Mouse (Mus musculus) heart, embryonic 11.5 days (tissue): ENCODE measurements around the gene Tas2r135. TPM values are rescaled to one million over a fixed set of nuclear protein-coding genes. Genes with fewer than 3 reads are reported as not detected.

ENCODE experiments used
- ATAC-seq: fragments of 200-750 bp; cut with Nextera tagmentation; replicated peaks from 2 replicates; pipeline ENCODE4 v1.8.0; 2017; ENCODE audit warnings: moderate library complexity; ENCODE audit not compliant: insufficient number of reproducible peaks, low FRiP score, low TSS enrichment
- H3K27ac ChIP-seq: fragments of 300-500 bp; sonication (generic); 2 replicates; pipeline ENCODE4 v1.5.1; 2014; ENCODE audit warnings: mild to moderate bottlenecking, low read depth, low read length
- H3K27me3 ChIP-seq: fragments of 300-500 bp; sonication (generic); 2 replicates; pipeline ENCODE4 v1.6.1; 2014; ENCODE audit warnings: mild to moderate bottlenecking, low read length, mixed read lengths; ENCODE audit not compliant: control insufficient read depth, insufficient read depth
- H3K36me3 ChIP-seq: fragments of 300-500 bp; sonication (generic); 2 replicates; pipeline ENCODE4 v1.6.1; 2014; ENCODE audit warnings: mild to moderate bottlenecking, low read length, moderate library complexity, mixed read lengths; ENCODE audit not compliant: control insufficient read depth, insufficient read depth
- H3K4me1 ChIP-seq: fragments of 300-500 bp; sonication (generic); 2 replicates; pipeline ENCODE4 v1.6.1; 2014; ENCODE audit warnings: low read length; ENCODE audit not compliant: control insufficient read depth, insufficient read depth
- H3K4me2 ChIP-seq: fragments of 300-500 bp; sonication (generic); 2 replicates; pipeline ENCODE4 v1.6.1; 2014; ENCODE audit warnings: mild to moderate bottlenecking, moderate library complexity
- H3K4me3 ChIP-seq: fragments of 300-500 bp; sonication (generic); 2 replicates; pipeline ENCODE4 v1.5.1; 2014; ENCODE audit warnings: low read depth, low read length
- H3K9ac ChIP-seq: fragments of 300-500 bp; sonication (generic); 2 replicates; pipeline ENCODE4 v1.6.1; 2014; ENCODE audit warnings: mild to moderate bottlenecking, low read depth, low read length, moderate library complexity
- H3K9me3 ChIP-seq: fragments of 300-500 bp; sonication (generic); replicated peaks from 2 replicates; pipeline ENCODE4 v1.6.1; 2016; ENCODE audit warnings: low read length; ENCODE audit not compliant: control insufficient read depth
- WGBS: fragments of 180-500 bp; shearing (Covaris S2); extraction: QIAGEN DNeasy Blood & Tissue Kit; methylation state at CpG from one replicate; pipeline ENCODE4 v1.1.7; 2014; ENCODE audit not compliant: insufficient replicate concordance; 5-methylcytosine and 5-hydroxymethylcytosine counted together
- polyA plus RNA-seq: library from polyadenylated mRNA; unstranded; fragments of >200 nt; fragmentation: Nextera tagmentation; extraction: Ambion mirVana; gene quantifications from 2 replicates; pipeline ENCODE4 v1.2.1, GENCODE M21; 2014

Tas2r135 gene
- polyA plus RNA-seq, 1 experiment from 2014 or later = not detected

DNA sequence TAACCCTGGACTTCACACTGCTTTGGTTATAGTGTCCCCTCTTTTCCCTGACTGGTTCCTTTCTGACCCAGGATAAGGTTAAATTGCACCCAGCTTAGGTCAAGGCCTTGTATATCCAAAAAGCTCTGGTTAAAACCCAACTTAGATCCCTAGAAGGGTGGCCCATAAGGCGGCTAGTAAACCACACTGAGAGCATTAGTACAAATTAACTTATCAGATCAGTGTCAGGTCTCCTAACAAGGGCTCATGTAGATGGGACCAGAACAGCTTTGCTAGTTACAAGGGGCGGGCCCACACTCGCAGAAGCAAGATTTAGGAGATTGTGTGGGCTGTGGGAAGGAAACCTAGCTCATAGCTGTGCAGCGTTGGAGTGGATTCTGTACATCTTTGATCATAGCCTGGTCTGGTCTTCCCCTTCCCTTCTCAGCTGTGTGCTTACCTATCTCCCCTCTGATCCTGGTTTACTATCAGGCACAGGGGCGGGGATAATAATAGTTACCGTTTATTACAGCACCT lies 28.7 kb upstream of the Tas2r135 start:
- 0 out of 2 replicates have a peak, but pooled peaks cover 2% of the 10 kb centered on the region for H3K27me3 ChIP-seq
- ATAC-seq = no peak
- no peak overlapping the region for H3K4me3 ChIP-seq
- H3K9ac ChIP-seq = no peak overlapping the region
- H3K4me2 ChIP-seq = no peak overlapping the region
- peaks cover 32% of the 10 kb centered on the region for H3K4me1 ChIP-seq
- WGBS = 57% methylated on average over 6 of the region's 6 CpGs
- no peaks in the 10 kb centered on the region for H3K36me3 ChIP-seq
- H3K27ac ChIP-seq = peak overlapping the region; percentile 15; the same call in 1 of the 2 replicates
- no peaks in the 10 kb centered on the region for H3K9me3 ChIP-seq

DNA sequence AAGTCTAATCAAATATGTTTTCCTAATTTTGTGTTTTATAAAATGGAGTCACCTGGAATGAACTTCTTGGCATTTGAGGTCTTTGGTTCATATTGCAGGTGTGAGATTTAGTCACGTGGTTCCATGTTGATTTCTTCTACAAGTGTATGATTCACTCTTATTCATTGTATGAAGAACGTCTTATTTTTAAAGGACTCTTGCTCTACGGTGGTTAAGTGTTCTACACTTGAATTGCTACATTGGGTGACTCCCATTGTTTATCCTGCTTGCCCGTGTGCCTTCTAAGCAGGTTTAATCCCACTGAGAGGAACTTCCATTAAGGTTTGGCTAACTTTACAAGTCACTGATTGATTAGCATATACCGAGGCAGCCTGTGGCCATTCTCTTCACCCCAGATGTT lies 28.0 kb upstream of the Tas2r135 start:
- Histone ChIP-seq H3K4me1 (peaks cover 37% of the 10 kb centered on the region), H3K4me3 (no peak overlapping the region), H3K9ac (no peak overlapping the region), H3K36me3 (no peaks in the 10 kb centered on the region), H3K9me3 (no peaks in the 10 kb centered on the region), H3K4me2 (no peak overlapping the region), H3K27me3 (0 out of 2 replicates have a peak, but pooled peaks cover 2% of the 10 kb centered on the region), H3K27ac (no peak overlapping the region)
- 81% methylated on average over 5 of the region's 5 CpGs for WGBS
- no peak for ATAC-seq

DNA sequence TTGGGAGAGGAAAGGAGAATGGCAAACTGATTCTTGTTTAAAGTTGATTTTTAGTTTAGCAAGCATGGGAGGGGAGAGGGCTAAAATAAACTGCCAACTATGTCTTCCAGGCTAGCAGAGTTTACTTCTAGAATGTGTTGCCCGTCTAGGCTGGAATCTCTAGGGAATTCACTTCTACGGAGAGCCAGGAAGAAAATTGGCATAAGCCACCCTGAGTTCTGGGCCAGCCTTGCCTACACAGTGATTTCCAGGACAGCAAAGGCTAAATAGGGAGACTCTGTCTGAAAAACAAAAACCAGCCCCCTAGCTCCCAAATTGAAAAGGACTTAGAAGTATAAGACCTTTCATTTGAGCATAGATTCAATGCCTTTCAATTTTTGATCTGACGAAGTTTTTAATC lies 25.7 kb upstream of the Tas2r135 start:
- Histone ChIP-seq H3K4me2 (no peak overlapping the region), H3K27me3 (no peaks in the 10 kb centered on the region), H3K4me3 (no peak overlapping the region), H3K9ac (no peak overlapping the region), H3K9me3 (no peaks in the 10 kb centered on the region), H3K27ac (no peak overlapping the region), H3K36me3 (no peaks in the 10 kb centered on the region), H3K4me1 (peaks cover 24% of the 10 kb centered on the region)
- no peak for ATAC-seq
- WGBS = 40% methylated on average over 3 of the region's 3 CpGs

DNA sequence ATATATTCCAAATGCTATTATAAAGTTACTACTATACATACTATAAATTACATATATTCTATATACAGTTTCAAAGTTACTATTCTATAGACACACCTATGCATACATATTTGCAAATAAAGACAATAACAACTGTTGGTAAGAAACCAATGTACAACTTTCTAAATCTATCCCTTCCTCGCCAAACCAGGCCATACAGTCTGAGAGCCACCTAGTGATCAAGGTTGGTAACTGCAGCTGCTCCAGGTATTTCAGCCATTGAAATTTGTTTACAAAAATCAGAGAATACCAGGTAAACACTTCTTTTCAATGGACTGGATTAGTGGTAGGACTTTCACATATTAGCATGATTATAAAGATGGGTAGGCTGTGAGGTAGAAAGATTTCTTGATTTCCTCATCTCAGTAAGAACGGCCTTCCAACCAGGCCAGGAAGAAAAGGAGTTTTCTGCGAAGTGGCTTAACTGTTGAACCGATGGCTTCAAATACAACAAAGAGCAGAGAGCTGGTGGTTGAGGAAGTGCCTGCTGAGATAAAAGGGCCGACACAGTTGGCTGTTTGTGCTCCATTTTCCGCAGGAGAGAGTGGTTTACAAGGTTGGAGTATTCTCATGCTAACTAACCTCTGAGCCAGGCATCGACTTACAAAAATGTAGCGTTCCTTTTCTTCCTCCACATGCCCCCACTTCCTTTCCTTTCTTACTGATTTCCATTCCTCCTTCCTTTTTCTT lies 24.7 kb upstream of the Tas2r135 start:
- WGBS = 14% methylated on average over 8 of the region's 8 CpGs
- Histone ChIP-seq H3K4me3 (no peak overlapping the region), H3K9ac (peak overlapping the region; percentile 0; the same call in 1 of the 2 replicates), H3K27ac (no peak overlapping the region), H3K36me3 (no peaks in the 10 kb centered on the region), H3K4me2 (no peak overlapping the region), H3K4me1 (peaks cover 17% of the 10 kb centered on the region), H3K27me3 (no peaks in the 10 kb centered on the region), H3K9me3 (no peaks in the 10 kb centered on the region)
- no peak for ATAC-seq

DNA sequence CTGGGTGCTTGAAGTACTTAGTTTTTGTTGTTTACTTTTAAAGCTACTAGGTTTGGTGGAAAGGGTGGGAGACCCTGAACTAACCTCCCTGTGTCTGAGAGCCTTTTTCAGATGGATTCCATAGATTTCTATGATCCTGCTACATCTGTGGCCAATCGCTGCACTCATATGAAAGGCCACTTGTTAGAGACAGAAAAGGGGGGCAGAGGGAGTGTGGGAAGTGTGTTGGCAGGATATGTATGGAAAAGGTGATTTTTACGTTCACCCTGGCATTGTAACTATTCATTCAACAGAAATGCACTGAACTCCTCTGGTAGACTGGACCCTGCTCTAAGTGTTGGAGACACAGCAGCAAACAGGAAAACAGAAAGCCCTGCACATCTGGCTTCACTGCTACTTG lies 24.0 kb upstream of the Tas2r135 start:
- H3K4me2 ChIP-seq = no peak overlapping the region
- H3K9me3 ChIP-seq = no peaks in the 10 kb centered on the region
- H3K9ac ChIP-seq = 0 out of 2 replicates have a peak overlapping the region, but pooled peaks have one; percentile 10
- no peak for ATAC-seq
- H3K4me3 ChIP-seq = no peak overlapping the region
- H3K27me3 ChIP-seq = no peaks in the 10 kb centered on the region
- no peaks in the 10 kb centered on the region for H3K36me3 ChIP-seq
- 62% methylated on average over 2 of the region's 2 CpGs for WGBS
- H3K4me1 ChIP-seq = peaks cover 10% of the 10 kb centered on the region
- H3K27ac ChIP-seq = peak overlapping the region; percentile 50; the same call in 1 of the 2 replicates

DNA sequence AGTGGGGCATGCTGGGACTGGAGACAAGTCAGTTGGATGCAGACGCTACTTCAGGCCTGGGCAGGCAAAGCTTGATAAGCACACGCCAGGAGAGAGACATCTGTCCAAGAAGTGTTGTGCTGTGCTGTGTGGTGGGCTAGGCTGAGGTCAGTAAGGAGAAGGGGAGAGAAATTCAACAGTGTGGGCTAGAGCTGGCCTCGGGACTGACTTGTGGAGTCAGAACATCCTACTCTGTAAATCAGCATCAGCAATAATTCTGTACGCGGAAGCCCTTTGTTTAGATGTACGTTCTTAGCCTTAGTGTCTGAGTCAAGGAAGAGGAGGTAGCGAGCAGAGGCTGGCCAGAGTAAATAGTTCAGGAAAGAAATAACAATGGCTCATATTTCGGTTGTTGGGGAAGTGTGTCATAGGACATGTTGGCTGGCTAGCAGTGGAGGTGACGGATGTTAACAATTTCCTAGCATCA lies 23.3 kb upstream of the Tas2r135 start:
- H3K9me3 ChIP-seq = no peaks in the 10 kb centered on the region
- H3K4me2 ChIP-seq = no peak overlapping the region
- peak overlapping the region; percentile 50; the same call in 1 of the 2 replicates for H3K27ac ChIP-seq
- WGBS = 42% methylated on average over 9 of the region's 9 CpGs
- no peaks in the 10 kb centered on the region for H3K36me3 ChIP-seq
- no peaks in the 10 kb centered on the region for H3K27me3 ChIP-seq
- 0 out of 2 replicates have a peak overlapping the region, but pooled peaks have one; percentile 30 for H3K9ac ChIP-seq
- no peak; the same call in 1 of the 2 replicates for ATAC-seq
- no peak overlapping the region for H3K4me3 ChIP-seq
- H3K4me1 ChIP-seq = 0 out of 2 replicates have a peak, but pooled peaks cover 6% of the 10 kb centered on the region

DNA sequence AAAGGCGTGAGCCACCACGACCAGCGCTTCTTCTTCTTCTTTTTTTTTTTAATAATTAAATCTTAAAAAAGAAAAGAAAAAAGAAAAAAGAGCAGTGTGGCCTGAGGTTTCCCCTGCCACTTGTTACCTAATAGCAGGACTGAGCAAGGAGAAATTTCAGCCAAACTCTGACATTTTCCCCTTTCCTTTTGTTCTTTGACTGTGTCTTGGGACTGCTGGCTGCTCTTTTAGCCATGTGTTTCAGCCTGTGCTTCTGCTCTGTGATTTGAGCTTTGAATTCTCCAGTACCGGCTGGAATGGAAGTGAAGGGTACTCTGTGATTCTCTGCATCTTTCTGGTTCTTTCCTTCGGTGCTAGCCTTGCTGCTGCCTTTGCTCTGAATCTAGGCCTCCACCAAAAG lies 21.9 kb upstream of the Tas2r135 start:
- Histone ChIP-seq H3K9me3 (no peaks in the 10 kb centered on the region), H3K27ac (no peak overlapping the region), H3K4me1 (0 out of 2 replicates have a peak, but pooled peaks cover 6% of the 10 kb centered on the region), H3K27me3 (no peaks in the 10 kb centered on the region), H3K4me3 (no peak overlapping the region), H3K9ac (no peak overlapping the region), H3K4me2 (no peak overlapping the region), H3K36me3 (no peaks in the 10 kb centered on the region)
- no peak for ATAC-seq
- 89% methylated on average over 5 of the region's 5 CpGs for WGBS

DNA sequence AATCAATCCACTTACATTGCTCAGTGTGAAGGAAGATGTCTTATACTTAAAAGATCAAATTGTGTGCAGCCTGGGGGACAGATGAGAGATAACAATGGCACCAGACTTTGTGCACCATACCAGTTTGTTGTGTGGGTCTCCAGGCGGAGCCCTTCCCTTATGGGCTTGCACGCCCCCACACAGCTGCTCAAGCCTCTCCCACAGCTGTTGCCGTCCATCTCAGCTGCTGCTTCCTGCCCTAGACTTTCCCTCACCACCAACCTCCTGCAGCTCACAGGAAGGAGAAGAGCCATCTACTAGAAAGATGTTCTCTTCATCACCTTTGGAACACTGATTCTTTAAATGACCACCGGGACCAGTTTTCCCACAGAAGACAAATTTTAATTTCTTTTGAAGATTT lies 19.6 kb upstream of the Tas2r135 start:
- H3K4me2 ChIP-seq = no peak overlapping the region
- H3K4me1 ChIP-seq = 0 out of 2 replicates have a peak, but pooled peaks cover 6% of the 10 kb centered on the region
- H3K27ac ChIP-seq = no peak overlapping the region
- no peak overlapping the region for H3K9ac ChIP-seq
- no peaks in the 10 kb centered on the region for H3K9me3 ChIP-seq
- no peak for ATAC-seq
- H3K27me3 ChIP-seq = no peaks in the 10 kb centered on the region
- no peak overlapping the region for H3K4me3 ChIP-seq
- WGBS = 65% methylated on average over 4 of the region's 4 CpGs
- H3K36me3 ChIP-seq = no peaks in the 10 kb centered on the region
